Mouse (Mus musculus) frontal cortex, adult 2 months (tissue): ENCODE results near the gene Nos1. TPM values are rescaled to one million over a fixed set of nuclear protein-coding genes. Genes with fewer than 3 reads are reported as not detected.
A peak's percentile ranks its signal among the peaks of the same experiment; 100 is the strongest.

Source experiments
- DNase-seq, 2 experiments: peaks; one replicate each; pipeline ENCODE4 v3.0.0; 2022; ENCODE audit warnings: low spot score in 1 of 2; ENCODE audit errors: extremely low spot score in 1 of 2
- polyA plus RNA-seq: library from polyadenylated mRNA; depleted of rRNA; stranded (reverse); fragments of >200 nt; gene quantifications from 2 replicates; pipeline ENCODE4 v1.2.3, GENCODE M21; 2012

The Nos1 gene
- polyA plus RNA-seq, 1 experiment = 17.0 TPM

DNA sequence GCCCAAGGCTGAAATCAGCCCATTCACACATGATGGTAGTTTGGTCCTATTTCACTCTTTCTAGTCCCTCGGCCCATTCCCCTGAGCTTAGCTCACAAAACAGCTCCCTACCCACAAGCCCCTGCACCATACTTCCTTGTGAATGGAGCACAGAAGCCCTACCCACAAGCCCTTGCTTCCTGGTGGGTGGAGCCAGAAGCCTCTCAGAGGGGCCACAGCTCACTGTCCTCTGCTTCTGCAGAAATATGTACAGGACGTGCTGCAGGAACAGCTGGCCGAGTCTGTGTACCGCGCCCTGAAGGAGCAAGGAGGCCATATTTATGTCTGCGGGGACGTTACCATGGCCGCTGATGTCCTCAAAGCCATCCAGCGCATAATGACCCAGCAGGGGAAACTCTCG lies 168.6 kb downstream of the Nos1 start:
- no peak for DNase-seq

- DNase-seq = no peak
These were observed 173.1 kb downstream of the Nos1 start for GRCm38 (mm10) chr5:117953893-117954292.

GRCm38 (mm10) chr5:117954429-117954828 lies 173.6 kb downstream of the Nos1 start:
- DNase-seq = no peak

DNA sequence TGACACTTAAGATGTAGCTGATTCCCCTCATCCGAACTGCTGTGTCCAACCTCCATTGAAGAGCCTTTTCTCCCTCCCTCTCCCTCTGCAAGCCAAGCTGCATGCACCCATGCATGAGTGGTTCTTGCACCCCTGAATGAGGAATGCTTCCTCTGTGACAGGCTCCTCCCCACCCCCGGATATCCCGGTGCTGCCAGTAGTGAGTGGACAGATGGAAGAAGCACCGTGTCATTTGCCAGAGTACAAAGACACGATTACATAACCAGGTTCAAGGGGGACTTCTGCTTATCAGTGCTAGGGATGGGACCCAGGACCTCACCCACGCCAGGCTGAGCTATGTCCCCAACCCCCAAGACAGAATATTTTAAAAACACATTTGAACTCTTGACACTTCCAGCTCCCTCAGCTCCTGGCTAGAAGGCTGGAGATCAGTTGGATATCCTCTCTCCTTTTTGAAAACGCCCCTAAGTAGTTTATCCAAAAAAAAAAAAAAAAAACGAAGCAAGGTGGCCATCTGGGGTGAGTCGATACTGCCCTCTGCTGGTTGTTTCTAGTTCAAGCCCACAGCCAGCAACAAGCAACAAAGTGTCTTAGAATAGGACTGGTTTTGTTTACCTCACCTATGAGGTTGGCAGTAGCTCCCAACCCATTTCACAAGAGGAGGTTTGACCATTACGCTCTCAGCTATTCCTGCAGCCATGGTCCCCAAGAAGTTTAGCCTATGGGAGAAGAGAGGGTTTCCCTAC lies 175.0 kb downstream of the Nos1 start:
- peak in 1 of 2 experiments; percentile 69 for DNase-seq

GRCm38 (mm10) chr5:117964750-117965149 lies 183.9 kb downstream of the Nos1 start:
- no peak for DNase-seq

DNA sequence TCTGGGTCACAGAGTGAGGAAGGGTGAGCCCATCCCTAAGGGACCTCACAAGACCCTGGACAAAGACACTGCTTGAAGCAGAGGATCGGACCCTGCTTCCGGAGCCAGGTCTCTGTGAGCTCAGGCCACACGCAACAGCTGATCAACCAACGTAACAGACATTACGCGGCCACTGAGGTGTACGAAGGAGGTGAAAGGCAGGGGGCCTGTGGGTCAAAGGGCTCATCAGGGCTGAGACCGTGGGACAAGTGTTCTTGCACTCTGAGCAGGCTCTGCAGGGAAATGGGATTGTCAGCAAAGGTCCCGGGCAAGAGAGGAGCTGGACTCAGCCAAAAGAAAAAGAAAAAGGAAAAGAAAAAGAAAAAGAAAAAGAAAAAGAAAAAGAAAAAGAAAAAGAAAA lies 186.1 kb downstream of the Nos1 start:
- no peak for DNase-seq

DNA sequence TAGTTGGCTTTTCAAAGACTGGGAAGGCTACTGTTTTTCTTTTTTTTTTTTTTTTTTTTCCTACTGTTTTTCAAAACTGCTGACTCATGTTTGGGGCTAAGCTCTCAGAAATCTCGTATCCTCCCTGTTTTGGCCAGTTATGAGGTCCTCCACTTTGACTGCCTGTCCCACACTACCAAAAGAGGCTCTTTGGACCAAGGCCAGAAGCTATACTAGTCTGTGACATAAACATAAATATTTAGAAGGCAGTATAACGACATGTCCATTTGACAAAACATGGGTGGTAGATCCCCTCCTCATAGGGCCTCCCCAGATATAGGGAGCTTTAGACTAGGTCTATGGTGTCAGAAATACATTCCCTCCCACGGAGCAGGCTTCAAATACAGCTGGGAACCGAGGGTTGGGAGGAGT lies 186.8 kb downstream of the Nos1 start:
- DNase-seq = no peak

DNA sequence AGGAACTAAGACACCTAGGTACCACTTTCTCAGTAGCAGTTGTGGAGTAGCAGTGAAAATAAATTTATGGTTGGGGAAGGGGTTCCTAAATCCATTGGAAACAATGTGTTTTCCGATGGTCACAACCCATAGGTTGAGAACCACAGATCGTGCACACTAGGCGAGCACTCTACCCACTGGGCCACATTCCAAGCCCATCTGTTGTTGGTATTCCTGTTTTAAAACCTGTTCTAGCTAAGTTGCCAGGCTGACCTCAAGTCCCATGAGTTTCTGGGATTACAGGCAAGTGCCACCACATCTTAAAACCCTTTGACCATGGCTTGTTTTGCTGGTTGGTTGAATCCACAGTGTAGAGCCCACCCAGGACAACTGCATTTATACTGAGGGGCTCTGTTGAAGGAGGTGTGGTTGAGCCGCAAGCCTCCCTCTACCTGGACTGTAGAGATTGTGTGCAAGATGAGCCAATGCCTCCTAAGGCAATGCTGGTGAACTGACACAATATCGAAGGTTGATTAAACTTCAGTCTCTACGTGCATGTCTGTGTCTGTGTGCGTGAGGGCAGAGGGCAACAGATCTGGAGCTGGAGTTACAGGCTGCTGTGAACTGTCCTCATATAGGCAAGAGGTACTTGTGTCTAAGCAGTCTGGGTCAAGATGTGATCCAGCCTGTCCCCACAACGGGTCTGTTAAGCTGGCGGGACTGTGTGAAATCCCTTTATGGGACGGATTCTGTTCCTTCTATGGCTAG lies 189.0 kb downstream of the Nos1 start:
- no peak for DNase-seq

DNA sequence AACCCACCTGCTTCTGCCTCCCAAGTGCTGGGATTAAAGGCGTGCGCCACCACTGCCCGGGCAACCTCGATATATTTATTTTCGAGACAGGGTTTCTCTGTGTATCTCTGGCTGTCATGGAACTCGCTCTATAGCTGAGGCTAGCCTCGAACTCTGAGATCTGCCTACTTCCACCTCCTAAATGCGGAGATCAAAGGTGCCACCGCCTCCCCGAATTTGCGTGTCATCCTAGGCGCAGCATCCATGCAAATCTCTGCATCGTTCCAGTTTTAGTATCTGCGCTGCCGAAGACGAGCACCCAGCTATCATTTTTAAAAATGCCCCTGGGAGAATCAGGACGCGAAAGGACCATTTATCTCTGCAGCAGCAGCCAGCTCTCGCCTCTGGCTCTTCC lies 195.4 kb downstream of the Nos1 start:
- no peak for DNase-seq

- peak; percentile 94 to 99 for DNase-seq
These were observed 196.0 kb downstream of the Nos1 start, which contains the start of gene Fbxo21 for GRCm38 (mm10) chr5:117976657-117977500. Gene Fbxo21 (plus strand): TSS chr5:117976730.

- DNase-seq = peak in 1 of 2 experiments; percentile 51
These were observed 196.8 kb downstream of the Nos1 start for GRCm38 (mm10) chr5:117977501-117978158.

- no peak for DNase-seq
These were observed 197.4 kb downstream of the Nos1 start for GRCm38 (mm10) chr5:117978159-117978697.

DNA sequence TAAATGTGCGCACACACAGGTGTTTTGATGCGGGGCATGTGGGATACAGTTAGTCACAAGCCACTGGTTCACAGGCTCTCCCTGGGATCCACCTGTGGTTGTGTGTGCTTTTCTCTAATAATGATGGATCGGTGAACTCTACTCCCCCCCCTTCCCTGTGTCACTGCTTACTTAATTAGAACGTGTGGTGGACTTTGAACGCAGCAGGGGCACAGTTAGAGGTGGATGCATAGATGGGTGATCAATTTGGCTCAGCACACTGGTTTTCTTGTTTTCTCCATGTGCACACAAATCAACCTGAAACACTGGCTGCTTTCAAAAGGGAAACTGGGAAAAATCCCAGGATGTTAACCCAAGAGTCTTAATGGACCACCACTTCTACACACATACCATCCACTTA lies 198.2 kb downstream of the Nos1 start:
- DNase-seq = no peak

DNA sequence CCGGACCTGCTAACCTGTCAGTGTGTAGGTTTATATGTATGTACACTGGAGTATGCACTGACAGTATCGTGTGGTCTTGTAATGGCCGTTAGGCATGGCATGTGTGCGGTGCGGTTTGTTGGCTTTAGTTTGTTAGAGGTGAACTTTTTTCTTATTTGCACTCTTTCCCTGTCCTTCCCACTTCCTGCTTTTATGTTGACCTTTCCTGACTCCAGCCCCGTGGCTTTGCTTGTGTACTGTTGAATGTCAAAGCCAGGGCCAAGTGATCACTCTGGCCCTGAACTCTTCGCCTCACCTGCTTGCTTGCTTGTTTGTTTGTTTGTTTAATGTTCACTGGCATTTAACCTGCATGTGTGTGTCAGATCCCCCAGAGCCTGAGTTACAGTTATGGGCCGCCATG lies 200.1 kb downstream of the Nos1 start:
- DNase-seq = no peak

DNA sequence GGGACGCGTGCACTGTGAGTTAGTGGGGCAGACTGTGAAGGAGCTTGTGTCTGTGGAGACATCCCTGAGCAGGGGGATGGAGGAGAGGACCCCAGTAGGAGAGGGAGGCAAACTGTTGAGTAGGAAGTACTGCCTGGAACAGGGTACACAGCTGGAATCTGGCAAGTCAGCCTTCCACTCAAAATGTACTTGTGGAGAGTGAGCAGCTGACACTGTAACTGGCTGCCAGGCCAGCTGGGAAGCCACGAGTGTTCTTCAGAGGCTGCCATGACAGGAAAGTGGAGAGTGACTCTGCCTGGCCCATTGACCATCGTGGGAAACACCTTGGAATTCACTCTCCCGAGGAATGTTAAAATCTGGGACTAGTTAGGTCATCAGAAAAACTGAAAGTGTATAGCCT lies 201.1 kb downstream of the Nos1 start:
- no peak for DNase-seq

GRCm38 (mm10) chr5:117986327-117986726 lies 205.5 kb downstream of the Nos1 start:
- DNase-seq = no peak

- no peak for DNase-seq
These were observed 207.1 kb downstream of the Nos1 start for GRCm38 (mm10) chr5:117987891-117988290.

DNA sequence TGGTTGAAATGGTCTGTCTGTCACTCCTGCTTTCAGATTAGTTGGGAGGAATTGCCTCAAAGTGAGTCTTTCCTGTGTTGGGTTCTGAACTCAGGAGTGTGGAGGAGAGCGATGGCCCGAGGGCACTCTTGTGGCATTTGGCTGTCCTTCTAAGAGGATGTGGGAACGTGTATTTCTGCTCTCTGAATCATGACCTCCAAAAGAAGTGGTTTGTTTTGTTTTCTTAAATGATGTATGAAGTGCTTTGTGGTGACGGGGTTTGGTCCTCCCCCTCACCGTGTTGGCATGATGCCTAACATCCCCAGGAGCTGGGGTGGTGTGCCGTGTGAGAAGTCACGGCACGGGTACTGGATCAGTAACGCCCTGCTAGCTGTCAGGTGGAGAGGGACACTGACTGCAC lies 207.5 kb downstream of the Nos1 start:
- no peak for DNase-seq

GRCm38 (mm10) chr5:117989773-117990172 lies 208.9 kb downstream of the Nos1 start:
- no peak for DNase-seq

DNA sequence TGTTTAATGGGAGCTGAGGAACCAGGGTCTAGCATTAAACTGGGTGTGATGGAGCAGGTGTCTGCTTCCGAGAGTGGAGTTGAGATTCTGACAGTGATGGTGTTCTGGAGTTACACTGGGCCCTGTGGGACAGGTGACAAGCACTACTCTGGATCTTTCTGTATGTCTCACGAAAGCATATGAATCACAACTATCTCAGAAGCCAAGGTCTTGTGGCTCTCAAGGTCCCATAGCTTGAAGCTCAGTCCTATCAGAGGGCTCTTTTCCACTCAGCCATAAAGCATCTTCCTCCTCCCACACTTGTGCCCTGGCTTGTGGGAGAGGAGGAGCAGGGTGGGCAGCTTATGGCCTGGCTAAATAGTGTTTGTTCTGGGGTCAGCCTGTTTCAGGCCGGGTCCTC lies 210.1 kb downstream of the Nos1 start:
- DNase-seq = no peak
